Mouse (Mus musculus): ENCODE measurements around the gene Ddi2.

DNA sequence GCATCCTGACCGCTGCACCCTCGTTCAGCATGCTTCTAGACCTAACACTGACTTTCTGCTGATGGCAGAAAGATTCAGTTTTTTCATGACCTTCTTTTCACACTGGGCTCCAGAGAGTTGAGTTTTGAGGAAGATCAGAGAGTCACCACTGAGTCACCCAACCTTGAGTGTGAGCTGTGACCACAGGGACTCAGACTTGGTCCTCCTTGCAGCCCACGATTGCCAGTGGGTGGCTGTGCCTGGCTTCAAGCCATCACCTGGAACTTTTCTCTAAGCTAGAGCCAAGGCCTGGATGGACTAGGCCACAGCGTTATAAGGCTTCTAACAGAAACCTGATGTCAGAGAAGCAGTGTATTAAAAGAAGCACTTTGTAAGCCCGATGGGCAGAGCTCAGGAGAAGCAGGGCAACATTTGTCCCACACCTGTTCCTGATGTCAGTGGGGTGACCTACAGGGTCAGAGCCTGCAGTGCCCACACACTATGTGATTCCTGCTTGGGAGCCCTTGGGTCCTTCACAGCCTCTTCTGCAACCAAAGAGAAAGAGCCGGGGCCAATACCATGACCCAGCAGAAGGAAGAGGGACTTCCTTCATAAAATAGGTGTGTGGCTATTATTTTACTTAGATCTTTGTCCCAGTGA is 64.3 kb downstream of the Ddi2 start:
- no peak for TF ChIP-seq GATA1 (IDR thresholded peaks at IDR 0.05; ENCODE audit: borderline replicate concordance, low read length)
- TF ChIP-seq FLI1 (IDR thresholded peaks at IDR 0.05; ENCODE audit: low read length), result no peak

All from megakaryocyte, embryonic 14.5 days (primary cell).